Mouse (Mus musculus): ENCODE measurements at regions not wholly inside any gene's neighbourhood (a gene's known extent, or its start where the extent isn't known, plus 50 kb on each side); places are given as distances from the start of the nearest gene placed in this dataset.

- peaks cover 1% of the 10 kb centered on the region; the same call in 1 of the 2 replicates for H3K4me1 ChIP-seq (ENCODE audit: control insufficient read depth, insufficient read depth, low read length)
- H3K79me2 ChIP-seq (replicated peaks; ENCODE audit: control insufficient read depth, insufficient read depth, low read length) = no peaks in the 10 kb centered on the region
- no peaks in the 10 kb centered on the region for H3K36me3 ChIP-seq (ENCODE audit: control insufficient read depth, insufficient read depth, low read length)
- H3K27me3 ChIP-seq (ENCODE audit: control insufficient read depth, insufficient read depth, low read length) = no peaks in the 10 kb centered on the region
- H3K4me3 ChIP-seq = no peak overlapping the region
- 30% methylated on average over 6 of the region's 6 CpGs for WGBS
- TF ChIP-seq POLR2A (IDR thresholded peaks at IDR 0.05; ENCODE audit: insufficient read depth, low read depth, low read length) (no peak), CTCF (IDR thresholded peaks at IDR 0.05) (no peak), EP300 (IDR thresholded peaks at IDR 0.05; ENCODE audit: insufficient read depth, low read depth, low read length) (no peak)
- H3K27ac ChIP-seq = no peak overlapping the region
- peak; percentile 32 to 35 for DNase-seq
- no peak overlapping the region for H3K9ac ChIP-seq (ENCODE audit: low read depth, low read length)
- intact Hi-C loops (cut with DNase I) = no loop called here
Measured at GRCm38 (mm10) chr7:117090911-117091550, 289.7 kb upstream of the Xylt1 start.

GRCm38 (mm10) chr7:117092860-117093259, 287.9 kb upstream of the Xylt1 start:
- no peaks in the 10 kb centered on the region for H3K79me2 ChIP-seq (replicated peaks; ENCODE audit: control insufficient read depth, insufficient read depth, low read length)
- DNase-seq = no peak
- H3K36me3 ChIP-seq (ENCODE audit: control insufficient read depth, insufficient read depth, low read length) = no peaks in the 10 kb centered on the region
- no peak overlapping the region for H3K9ac ChIP-seq (ENCODE audit: low read depth, low read length)
- H3K4me1 ChIP-seq (ENCODE audit: control insufficient read depth, insufficient read depth, low read length) = peaks cover 1% of the 10 kb centered on the region; the same call in 1 of the 2 replicates
- H3K27ac ChIP-seq = no peak overlapping the region
- WGBS = 43% methylated on average over 4 of the region's 4 CpGs
- TF ChIP-seq EP300 (IDR thresholded peaks at IDR 0.05; ENCODE audit: insufficient read depth, low read depth, low read length) (no peak), CTCF (IDR thresholded peaks at IDR 0.05) (no peak), POLR2A (IDR thresholded peaks at IDR 0.05; ENCODE audit: insufficient read depth, low read depth, low read length) (no peak)
- intact Hi-C loops (cut with DNase I) = no loop called here
- no peak overlapping the region for H3K4me3 ChIP-seq
- H3K27me3 ChIP-seq (ENCODE audit: control insufficient read depth, insufficient read depth, low read length) = no peaks in the 10 kb centered on the region

GRCm38 (mm10) chr7:117097618-117098017, 283.2 kb upstream of the Xylt1 start:
- H3K27ac ChIP-seq = no peak overlapping the region
- TF ChIP-seq POLR2A (IDR thresholded peaks at IDR 0.05; ENCODE audit: insufficient read depth, low read depth, low read length) = no peak
- no peak for TF ChIP-seq CTCF (IDR thresholded peaks at IDR 0.05)
- no peak for TF ChIP-seq EP300 (IDR thresholded peaks at IDR 0.05; ENCODE audit: insufficient read depth, low read depth, low read length)
- no peaks in the 10 kb centered on the region for H3K79me2 ChIP-seq (replicated peaks; ENCODE audit: control insufficient read depth, insufficient read depth, low read length)
- WGBS = 70% methylated on average over 3 of the region's 3 CpGs
- H3K9ac ChIP-seq (ENCODE audit: low read depth, low read length) = no peak overlapping the region
- peaks cover 1% of the 10 kb centered on the region; the same call in 1 of the 2 replicates for H3K4me1 ChIP-seq (ENCODE audit: control insufficient read depth, insufficient read depth, low read length)
- no peaks in the 10 kb centered on the region for H3K27me3 ChIP-seq (ENCODE audit: control insufficient read depth, insufficient read depth, low read length)
- no peaks in the 10 kb centered on the region for H3K36me3 ChIP-seq (ENCODE audit: control insufficient read depth, insufficient read depth, low read length)
- intact Hi-C loops (cut with DNase I) = no loop called here
- no peak for DNase-seq
- H3K4me3 ChIP-seq = no peak overlapping the region

GRCm38 (mm10) chr7:117099041-117099440, 281.7 kb upstream of the Xylt1 start:
- Histone ChIP-seq H3K36me3 (ENCODE audit: control insufficient read depth, insufficient read depth, low read length) (no peaks in the 10 kb centered on the region), H3K79me2 (replicated peaks; ENCODE audit: control insufficient read depth, insufficient read depth, low read length) (no peaks in the 10 kb centered on the region), H3K9ac (ENCODE audit: low read depth, low read length) (no peak overlapping the region), H3K27ac (no peak overlapping the region), H3K4me3 (no peak overlapping the region), H3K27me3 (ENCODE audit: control insufficient read depth, insufficient read depth, low read length) (no peaks in the 10 kb centered on the region), H3K4me1 (ENCODE audit: control insufficient read depth, insufficient read depth, low read length) (no peaks in the 10 kb centered on the region)
- WGBS = 70% methylated on average over 6 of the region's 6 CpGs
- TF ChIP-seq CTCF (IDR thresholded peaks at IDR 0.05) (no peak), POLR2A (IDR thresholded peaks at IDR 0.05; ENCODE audit: insufficient read depth, low read depth, low read length) (no peak), EP300 (IDR thresholded peaks at IDR 0.05; ENCODE audit: insufficient read depth, low read depth, low read length) (no peak)
- intact Hi-C loops (cut with DNase I) = no loop called here
- DNase-seq = no peak

GRCm38 (mm10) chr7:117103035-117103434, 277.7 kb upstream of the Xylt1 start:
- WGBS = 49% methylated on average over 5 of the region's 5 CpGs
- Histone ChIP-seq H3K79me2 (replicated peaks; ENCODE audit: control insufficient read depth, insufficient read depth, low read length) (no peaks in the 10 kb centered on the region), H3K4me3 (no peak overlapping the region), H3K36me3 (ENCODE audit: control insufficient read depth, insufficient read depth, low read length) (no peaks in the 10 kb centered on the region), H3K4me1 (ENCODE audit: control insufficient read depth, insufficient read depth, low read length) (no peaks in the 10 kb centered on the region), H3K27me3 (ENCODE audit: control insufficient read depth, insufficient read depth, low read length) (no peaks in the 10 kb centered on the region), H3K27ac (no peak overlapping the region), H3K9ac (ENCODE audit: low read depth, low read length) (no peak overlapping the region)
- no peak for DNase-seq
- no peak for TF ChIP-seq POLR2A (IDR thresholded peaks at IDR 0.05; ENCODE audit: insufficient read depth, low read depth, low read length)
- no peak for TF ChIP-seq CTCF (IDR thresholded peaks at IDR 0.05)
- TF ChIP-seq EP300 (IDR thresholded peaks at IDR 0.05; ENCODE audit: insufficient read depth, low read depth, low read length) = no peak
- intact Hi-C loops (cut with DNase I) = no loop called here

- Histone ChIP-seq H3K79me2 (replicated peaks; ENCODE audit: control insufficient read depth, insufficient read depth, low read length) (no peaks in the 10 kb centered on the region), H3K36me3 (ENCODE audit: control insufficient read depth, insufficient read depth, low read length) (no peaks in the 10 kb centered on the region), H3K9ac (ENCODE audit: low read depth, low read length) (no peak overlapping the region), H3K27me3 (ENCODE audit: control insufficient read depth, insufficient read depth, low read length) (no peaks in the 10 kb centered on the region), H3K4me1 (ENCODE audit: control insufficient read depth, insufficient read depth, low read length) (no peaks in the 10 kb centered on the region), H3K4me3 (no peak overlapping the region), H3K27ac (no peak overlapping the region)
- no peak for DNase-seq
- 72% methylated on average over 7 of the region's 7 CpGs for WGBS
- intact Hi-C loops (cut with DNase I) = no loop called here
- TF ChIP-seq CTCF (IDR thresholded peaks at IDR 0.05) = no peak
- no peak for TF ChIP-seq POLR2A (IDR thresholded peaks at IDR 0.05; ENCODE audit: insufficient read depth, low read depth, low read length)
- TF ChIP-seq EP300 (IDR thresholded peaks at IDR 0.05; ENCODE audit: insufficient read depth, low read depth, low read length) = no peak
Measured at GRCm38 (mm10) chr7:117106691-117107191, 274.0 kb upstream of the Xylt1 start.

All from heart, adult 2 months (tissue).